Mouse (Mus musculus) urinary bladder, postnatal 25 days (tissue): ENCODE results near the gene Scube3.
"Not testable (repeated sequence)": the region's sequence is repeated elsewhere in the genome, so short reads cannot be mapped to it uniquely, and the experiment has no call there.

ENCODE experiments used
- DNase-seq: peaks from one replicate; pipeline ENCODE4 v3.0.0; 2022; ENCODE audit warnings: low spot score

The Scube3 gene

DNA sequence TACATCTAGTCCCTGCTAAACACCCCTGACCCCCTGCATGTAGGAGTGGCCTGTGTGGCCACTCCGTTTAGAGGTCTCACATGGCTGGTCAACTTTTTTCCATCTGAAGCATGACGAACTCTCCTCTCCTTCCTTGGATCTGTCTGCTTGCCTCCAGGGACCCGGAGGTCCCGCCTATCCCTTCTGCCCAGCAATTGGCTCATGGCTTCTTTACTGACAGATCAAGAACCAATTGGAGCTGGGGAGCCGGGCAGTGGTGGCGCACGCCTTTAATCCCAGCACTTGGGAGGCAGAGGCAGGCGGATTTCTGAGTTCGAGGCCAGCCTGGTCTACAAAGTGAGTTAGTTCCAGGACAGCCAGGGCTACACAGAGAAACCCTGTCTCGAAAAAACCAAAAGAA, 80.5 kb downstream of the Scube3 start:
- not testable (repeated sequence) for DNase-seq

DNA sequence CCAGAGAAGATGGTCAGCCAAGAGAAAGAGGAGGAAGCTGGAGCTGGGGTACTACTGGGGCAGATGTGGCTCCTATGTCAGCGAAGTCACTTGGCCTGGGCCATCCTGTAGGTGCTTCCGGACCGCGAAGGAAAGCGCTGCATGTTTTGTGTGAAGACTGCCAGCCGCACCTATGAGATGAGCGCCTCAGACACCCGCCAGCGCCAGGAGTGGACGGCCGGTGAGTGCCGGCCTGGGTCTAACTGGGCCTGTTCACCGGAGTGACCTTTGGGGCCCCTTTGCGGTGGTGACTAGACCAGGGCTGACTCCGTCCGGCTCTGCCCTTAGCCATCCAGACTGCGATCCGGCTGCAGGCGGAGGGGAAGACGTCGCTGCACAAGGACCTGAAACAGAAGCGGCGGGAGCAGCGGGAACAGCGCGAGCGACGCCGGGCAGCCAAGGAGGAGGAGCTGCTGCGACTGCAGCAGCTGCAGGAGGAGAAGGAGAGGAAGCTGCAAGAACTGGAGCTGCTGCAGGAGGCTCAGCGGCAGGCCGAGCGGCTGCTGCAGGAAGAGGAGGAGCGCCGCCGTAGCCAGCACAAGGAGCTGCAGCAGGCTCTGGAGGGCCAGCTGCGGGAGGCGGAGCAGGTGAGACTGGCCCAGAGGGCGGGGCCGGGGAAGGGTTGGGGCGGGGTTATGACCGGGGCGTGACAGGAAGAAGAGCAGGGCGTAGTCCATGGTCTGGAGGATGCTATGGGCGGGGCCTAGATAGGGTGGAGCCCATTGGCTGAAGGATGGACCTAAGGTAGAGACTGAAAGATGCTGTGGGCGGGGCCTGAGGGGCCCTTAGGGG, 81.8 kb downstream of the Scube3 start:
- peak; percentile 83 for DNase-seq
